Mouse (Mus musculus): ENCODE results near the gene Cacna1b.

DNA sequence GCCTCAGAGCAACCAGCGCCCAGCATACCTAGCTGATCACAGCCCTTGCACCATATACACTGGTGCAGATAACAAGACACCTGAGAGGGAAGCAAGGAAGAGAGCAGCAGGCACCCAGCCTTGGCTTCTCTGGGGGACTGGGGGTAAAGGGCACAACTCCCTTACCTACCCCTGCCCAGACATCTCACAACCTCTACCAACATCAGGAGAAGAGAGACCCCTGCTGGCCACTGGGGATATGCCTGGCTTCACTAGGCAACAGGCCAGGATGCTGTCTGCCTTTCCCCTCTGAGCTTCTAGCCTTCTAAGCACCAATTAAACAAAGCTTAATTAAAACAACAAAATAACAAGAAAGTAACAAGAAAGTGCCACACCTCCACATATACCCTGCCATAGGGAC lies 7.7 kb downstream of the Cacna1b start:
- TF ChIP-seq POLR2A (IDR thresholded peaks at IDR 0.05; ENCODE audit: borderline replicate concordance, extremely low read depth, low read depth, low read length) (no peak), CTCF (IDR thresholded peaks at IDR 0.05; ENCODE audit: insufficient read depth, low read length) (peak; percentile 68)
